Mouse (Mus musculus): ENCODE measurements around the gene Wdfy2. TPM values are rescaled to one million over a fixed set of nuclear protein-coding genes. Genes with fewer than 3 reads are reported as not detected.

The Wdfy2 gene
- polyA plus RNA-seq (2014; fragmentation: Nextera tagmentation; extraction: Ambion mirVana) = 9.2 and 10.0 TPM in 2 replicates

DNA sequence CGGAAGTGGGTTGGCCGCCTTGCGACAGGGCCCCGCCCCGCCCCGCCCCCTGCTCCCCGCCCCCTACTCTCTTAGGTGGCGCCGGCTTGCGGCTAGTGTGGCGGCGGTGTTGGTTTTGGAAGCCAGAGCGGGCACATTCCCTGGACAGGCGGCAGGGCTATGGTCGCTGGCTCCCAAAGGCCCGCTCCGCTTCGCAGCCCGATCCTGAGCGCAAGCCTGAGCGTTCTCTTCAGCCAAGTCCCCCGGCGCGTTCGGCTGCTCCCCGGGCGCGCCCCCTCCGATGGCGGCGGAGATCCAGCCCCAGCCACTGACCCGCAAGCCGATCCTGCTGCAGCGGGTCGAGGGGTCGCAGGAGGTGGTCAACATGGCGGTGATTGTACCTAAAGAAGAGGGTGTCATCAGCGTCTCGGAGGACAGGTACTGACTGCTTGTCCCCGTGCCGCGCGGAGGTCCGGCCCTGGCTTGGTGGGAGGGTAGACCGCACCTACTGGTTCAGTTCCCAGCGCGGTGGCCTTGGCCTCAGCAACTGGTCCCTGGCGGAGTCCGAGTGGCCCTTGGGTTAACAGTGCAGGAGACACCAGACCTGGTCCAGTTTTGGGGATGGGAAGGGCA lies at the start of gene Wdfy2:
TSS of gene Wdfy2 (plus strand) at position 38 of the 612 bp plus-strand sequence.
- Histone ChIP-seq H3K27me3 (replicated peaks; ENCODE audit: control insufficient read depth, insufficient read depth, low read length) (no peaks in the 10 kb centered on the region), H3K36me3 (ENCODE audit: control insufficient read depth, insufficient read depth, low read length) (no peaks in the 10 kb centered on the region), H3K27ac (ENCODE audit: low read depth, low read length) (peak within 1 kb of the TSS; percentile 63), H3K4me2 (ENCODE audit: low read length) (peak within 1 kb of the TSS; percentile 71), H3K9ac (ENCODE audit: low read length) (peak within 1 kb of the TSS; percentile 88), H3K4me3 (ENCODE audit: low read depth, low read length) (peak within 1 kb of the TSS; percentile 87), H3K9me3 (replicated peaks; ENCODE audit: control insufficient read depth, low read length) (no peaks in the 10 kb centered on the region), H3K4me1 (ENCODE audit: control insufficient read depth, insufficient read depth, low read length) (peaks cover 13% of the 10 kb centered on the region)
- ATAC-seq (peak; percentile 27), DNase-seq (ENCODE audit: low spot score) (peak; percentile 33)
- WGBS = under 1% methylated on average over 49 of the region's 49 CpGs

- no peak overlapping the region for H3K4me3 ChIP-seq (ENCODE audit: low read depth, low read length)
- DNase-seq (ENCODE audit: low spot score) (no peak), ATAC-seq (no peak)
- 71% methylated on average over 4 of the region's 4 CpGs for WGBS
- no peaks in the 10 kb centered on the region for H3K36me3 ChIP-seq (ENCODE audit: control insufficient read depth, insufficient read depth, low read length)
- H3K4me2 ChIP-seq (ENCODE audit: low read length) = no peak overlapping the region
- no peaks in the 10 kb centered on the region for H3K9me3 ChIP-seq (replicated peaks; ENCODE audit: control insufficient read depth, low read length)
- no peaks in the 10 kb centered on the region for H3K4me1 ChIP-seq (ENCODE audit: control insufficient read depth, insufficient read depth, low read length)
- no peak overlapping the region for H3K9ac ChIP-seq (ENCODE audit: low read length)
- no peaks in the 10 kb centered on the region for H3K27me3 ChIP-seq (replicated peaks; ENCODE audit: control insufficient read depth, insufficient read depth, low read length)
- no peak overlapping the region for H3K27ac ChIP-seq (ENCODE audit: low read depth, low read length)
Measured at GRCm38 (mm10) chr14:62789282-62789681, 48.2 kb upstream of the Wdfy2 start.

DNA sequence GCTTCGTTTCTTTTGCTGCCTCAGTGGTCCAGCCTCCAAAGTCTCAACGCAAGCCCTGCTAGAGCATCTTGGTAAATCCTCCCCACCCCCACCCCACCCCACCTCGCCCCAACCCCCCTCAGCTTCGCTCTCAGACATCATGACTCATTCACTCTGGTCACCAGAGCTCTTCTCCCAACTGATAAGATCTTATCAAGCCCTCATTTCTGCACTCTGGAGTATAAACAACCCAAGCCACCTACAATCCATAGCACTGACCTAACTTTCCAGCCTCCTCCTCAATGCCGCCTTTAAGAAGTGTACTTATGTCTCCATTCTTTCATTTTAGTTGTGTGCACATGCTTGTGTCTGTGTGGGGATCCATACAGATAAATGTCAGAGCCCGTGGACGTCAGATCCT lies 41.8 kb upstream of the Wdfy2 start:
- Histone ChIP-seq H3K9ac (ENCODE audit: low read length) (no peak overlapping the region), H3K36me3 (ENCODE audit: control insufficient read depth, insufficient read depth, low read length) (no peaks in the 10 kb centered on the region), H3K9me3 (replicated peaks; ENCODE audit: control insufficient read depth, low read length) (no peaks in the 10 kb centered on the region), H3K4me3 (ENCODE audit: low read depth, low read length) (no peak overlapping the region), H3K27ac (ENCODE audit: low read depth, low read length) (no peak overlapping the region), H3K4me1 (ENCODE audit: control insufficient read depth, insufficient read depth, low read length) (no peaks in the 10 kb centered on the region), H3K4me2 (ENCODE audit: low read length) (no peak overlapping the region), H3K27me3 (replicated peaks; ENCODE audit: control insufficient read depth, insufficient read depth, low read length) (no peaks in the 10 kb centered on the region)
- 81% methylated on average over 7 of the region's 7 CpGs for WGBS
- DNase-seq (ENCODE audit: low spot score) (no peak), ATAC-seq (no peak)

GRCm38 (mm10) chr14:62798608-62799101 lies 38.8 kb upstream of the Wdfy2 start:
- Histone ChIP-seq H3K4me2 (ENCODE audit: low read length) (no peak overlapping the region), H3K9ac (ENCODE audit: low read length) (no peak overlapping the region), H3K27me3 (replicated peaks; ENCODE audit: control insufficient read depth, insufficient read depth, low read length) (no peaks in the 10 kb centered on the region), H3K27ac (ENCODE audit: low read depth, low read length) (no peak overlapping the region), H3K4me1 (ENCODE audit: control insufficient read depth, insufficient read depth, low read length) (no peaks in the 10 kb centered on the region), H3K36me3 (ENCODE audit: control insufficient read depth, insufficient read depth, low read length) (no peaks in the 10 kb centered on the region), H3K9me3 (replicated peaks; ENCODE audit: control insufficient read depth, low read length) (no peaks in the 10 kb centered on the region), H3K4me3 (ENCODE audit: low read depth, low read length) (no peak overlapping the region)
- DNase-seq (ENCODE audit: low spot score) (peak; percentile 4), ATAC-seq (no peak)
- 0% methylated on average over 4 of the region's 4 CpGs for WGBS

GRCm38 (mm10) chr14:62800791-62801190 lies 36.7 kb upstream of the Wdfy2 start:
- no peak overlapping the region for H3K4me3 ChIP-seq (ENCODE audit: low read depth, low read length)
- H3K27me3 ChIP-seq (replicated peaks; ENCODE audit: control insufficient read depth, insufficient read depth, low read length) = no peaks in the 10 kb centered on the region
- 82% methylated on average over 3 of the region's 3 CpGs for WGBS
- H3K4me1 ChIP-seq (ENCODE audit: control insufficient read depth, insufficient read depth, low read length) = no peaks in the 10 kb centered on the region
- H3K9ac ChIP-seq (ENCODE audit: low read length) = no peak overlapping the region
- H3K36me3 ChIP-seq (ENCODE audit: control insufficient read depth, insufficient read depth, low read length) = no peaks in the 10 kb centered on the region
- no peaks in the 10 kb centered on the region for H3K9me3 ChIP-seq (replicated peaks; ENCODE audit: control insufficient read depth, low read length)
- no peak overlapping the region for H3K27ac ChIP-seq (ENCODE audit: low read depth, low read length)
- DNase-seq (ENCODE audit: low spot score) (no peak), ATAC-seq (no peak)
- H3K4me2 ChIP-seq (ENCODE audit: low read length) = no peak overlapping the region

DNA sequence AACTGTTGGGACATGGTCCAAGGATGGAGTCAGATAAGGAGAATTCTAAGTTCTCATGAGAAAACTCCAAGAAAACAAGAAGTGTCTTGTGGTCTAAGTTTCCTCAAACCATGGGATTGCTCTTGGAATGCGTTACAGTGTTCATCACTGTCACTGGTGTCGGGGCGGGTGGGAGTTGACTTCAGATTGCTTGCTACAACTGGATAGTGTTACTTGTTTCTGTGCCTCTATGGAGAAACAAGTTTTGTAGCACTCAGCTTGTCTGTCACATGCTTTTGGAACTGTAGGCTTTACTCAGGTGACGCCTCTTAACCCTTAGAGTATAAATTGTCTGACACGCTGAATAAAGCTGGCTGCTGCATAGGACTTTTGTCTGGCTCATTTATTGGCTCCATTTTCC lies 34.3 kb upstream of the Wdfy2 start:
- H3K27ac ChIP-seq (ENCODE audit: low read depth, low read length) = no peak overlapping the region
- H3K36me3 ChIP-seq (ENCODE audit: control insufficient read depth, insufficient read depth, low read length) = no peaks in the 10 kb centered on the region
- no peaks in the 10 kb centered on the region for H3K9me3 ChIP-seq (replicated peaks; ENCODE audit: control insufficient read depth, low read length)
- H3K27me3 ChIP-seq (replicated peaks; ENCODE audit: control insufficient read depth, insufficient read depth, low read length) = no peaks in the 10 kb centered on the region
- ATAC-seq (no peak), DNase-seq (ENCODE audit: low spot score) (no peak)
- no peak overlapping the region for H3K4me3 ChIP-seq (ENCODE audit: low read depth, low read length)
- no peak overlapping the region for H3K4me2 ChIP-seq (ENCODE audit: low read length)
- no peaks in the 10 kb centered on the region for H3K4me1 ChIP-seq (ENCODE audit: control insufficient read depth, insufficient read depth, low read length)
- 84% methylated on average over 5 of the region's 5 CpGs for WGBS
- H3K9ac ChIP-seq (ENCODE audit: low read length) = no peak overlapping the region

DNA sequence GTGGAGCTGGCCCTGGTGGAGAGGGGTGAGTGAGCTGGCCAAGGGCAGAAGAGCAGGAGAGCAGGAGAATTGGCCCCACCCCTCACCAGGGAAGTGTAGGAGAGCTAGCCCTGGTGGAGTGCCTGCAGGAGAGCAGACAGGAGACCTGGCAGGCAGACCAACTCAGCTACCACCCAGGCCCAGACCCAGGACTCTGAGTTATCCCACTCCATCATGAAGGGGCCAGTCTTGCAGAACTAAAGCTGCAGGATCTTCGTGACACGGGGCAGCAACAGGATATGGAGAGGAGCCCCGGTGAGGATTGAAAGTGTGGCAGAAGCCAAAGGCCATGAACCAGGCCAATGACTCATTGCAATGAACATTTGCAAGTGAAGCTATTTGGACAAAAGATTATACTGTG lies 30.6 kb upstream of the Wdfy2 start:
- Histone ChIP-seq H3K36me3 (ENCODE audit: control insufficient read depth, insufficient read depth, low read length) (no peaks in the 10 kb centered on the region), H3K27ac (ENCODE audit: low read depth, low read length) (no peak overlapping the region), H3K4me1 (ENCODE audit: control insufficient read depth, insufficient read depth, low read length) (no peaks in the 10 kb centered on the region), H3K27me3 (replicated peaks; ENCODE audit: control insufficient read depth, insufficient read depth, low read length) (no peaks in the 10 kb centered on the region), H3K9me3 (replicated peaks; ENCODE audit: control insufficient read depth, low read length) (no peaks in the 10 kb centered on the region), H3K9ac (ENCODE audit: low read length) (no peak overlapping the region), H3K4me2 (ENCODE audit: low read length) (no peak overlapping the region), H3K4me3 (ENCODE audit: low read depth, low read length) (no peak overlapping the region)
- WGBS = 77% methylated on average over 3 of the region's 3 CpGs
- ATAC-seq (no peak), DNase-seq (ENCODE audit: low spot score) (no peak)

GRCm38 (mm10) chr14:62808661-62809523 lies 28.6 kb upstream of the Wdfy2 start:
- DNase-seq (ENCODE audit: low spot score) = no peak
- Histone ChIP-seq H3K4me3 (ENCODE audit: low read depth, low read length) (no peak overlapping the region), H3K27me3 (replicated peaks; ENCODE audit: control insufficient read depth, insufficient read depth, low read length) (no peaks in the 10 kb centered on the region), H3K4me1 (ENCODE audit: control insufficient read depth, insufficient read depth, low read length) (no peaks in the 10 kb centered on the region), H3K27ac (ENCODE audit: low read depth, low read length) (no peak overlapping the region), H3K9ac (ENCODE audit: low read length) (no peak overlapping the region), H3K9me3 (replicated peaks; ENCODE audit: control insufficient read depth, low read length) (no peaks in the 10 kb centered on the region), H3K4me2 (ENCODE audit: low read length) (no peak overlapping the region), H3K36me3 (ENCODE audit: control insufficient read depth, insufficient read depth, low read length) (no peaks in the 10 kb centered on the region)
- ATAC-seq = no peak
- WGBS = 81% methylated on average over 7 of the region's 7 CpGs

DNA sequence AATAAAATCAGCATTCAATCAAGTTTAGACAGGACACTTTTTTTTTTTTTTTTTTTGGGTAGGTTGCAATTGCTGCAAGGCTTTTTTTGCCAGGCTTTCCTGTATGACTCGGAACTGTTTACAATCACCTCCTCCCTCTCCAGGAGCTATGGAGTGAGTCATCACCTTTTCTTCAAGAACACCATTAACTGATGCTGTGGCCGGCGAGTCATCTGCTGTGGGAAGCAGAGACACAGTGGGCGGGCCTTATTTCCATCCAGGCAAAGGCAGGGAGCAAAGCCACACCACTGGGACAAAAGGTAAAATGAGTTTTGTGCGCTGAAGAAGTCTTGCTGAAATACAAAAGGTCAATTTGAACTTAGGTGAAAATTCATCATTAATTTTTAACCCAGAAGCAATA lies 24.7 kb upstream of the Wdfy2 start:
- no peaks in the 10 kb centered on the region for H3K4me1 ChIP-seq (ENCODE audit: control insufficient read depth, insufficient read depth, low read length)
- DNase-seq (ENCODE audit: low spot score) = no peak
- no peaks in the 10 kb centered on the region for H3K27me3 ChIP-seq (replicated peaks; ENCODE audit: control insufficient read depth, insufficient read depth, low read length)
- no peak for ATAC-seq
- no peak overlapping the region for H3K4me2 ChIP-seq (ENCODE audit: low read length)
- H3K9me3 ChIP-seq (replicated peaks; ENCODE audit: control insufficient read depth, low read length) = no peaks in the 10 kb centered on the region
- WGBS = 62% methylated on average over 5 of the region's 5 CpGs
- no peak overlapping the region for H3K27ac ChIP-seq (ENCODE audit: low read depth, low read length)
- H3K4me3 ChIP-seq (ENCODE audit: low read depth, low read length) = no peak overlapping the region
- H3K9ac ChIP-seq (ENCODE audit: low read length) = no peak overlapping the region
- H3K36me3 ChIP-seq (ENCODE audit: control insufficient read depth, insufficient read depth, low read length) = no peaks in the 10 kb centered on the region

Data from forebrain, embryonic 14.5 days (tissue).